ENCODE assay signal across 8 mouse cellular contexts in genomic region chr17:26932839-26933398, GRCm38 (mm10). TPM values are rescaled to one million over a fixed set of nuclear protein-coding genes. Genes with fewer than 3 reads are reported as not detected.
DNase-seq lines count a peak whose midpoint lies in the region; ATAC-seq and TF ChIP-seq lines count a peak whose summit lies in the region.

Phf1 (plus strand) TSS chr17:26933052.

- peak; percentile 23; the same call in 1 of the 2 replicates for TF ChIP-seq CTCF in kidney, postnatal 0 days (IDR thresholded peaks at IDR 0.05; ENCODE audit: low read depth)
- no peak for TF ChIP-seq CTCF in liver, adult 2 months (IDR thresholded peaks at IDR 0.05; ENCODE audit: low read depth, low read length)

- H3K9me3 ChIP-seq in heart, embryonic 13.5 days: no peaks in the 10 kb centered on the region
- no peaks in the 10 kb centered on the region for H3K9me3 ChIP-seq in kidney, postnatal 0 days (replicated peaks; ENCODE audit: low read length)

- H3K4me2 ChIP-seq in heart, embryonic 13.5 days: peak within 1 kb of the TSS; percentile 87
- H3K4me2 ChIP-seq in kidney, postnatal 0 days (ENCODE audit: low read length): peak within 1 kb of the TSS; percentile 97

- H3K4me1 ChIP-seq in heart, embryonic 13.5 days: peaks cover 28% of the 10 kb centered on the region
- H3K4me1 ChIP-seq in kidney, postnatal 0 days (replicated peaks; ENCODE audit: insufficient read depth, low read length): peaks cover 10% of the 10 kb centered on the region; the same call in 1 of the 2 replicates
- H3K4me1 ChIP-seq in liver, adult 2 months (ENCODE audit: control insufficient read depth, insufficient read depth, low read length): peaks cover 8% of the 10 kb centered on the region

- H3K27ac ChIP-seq in heart, embryonic 13.5 days (replicated peaks): peak within 1 kb of the TSS; percentile 87
- H3K27ac ChIP-seq in kidney, postnatal 0 days: peak within 1 kb of the TSS; percentile 80
- peak within 1 kb of the TSS; percentile 84 for H3K27ac ChIP-seq in liver, adult 2 months (replicated peaks; ENCODE audit: insufficient read depth, low read depth, low read length)

- no peaks in the 10 kb centered on the region for H3K27me3 ChIP-seq in heart, embryonic 13.5 days (replicated peaks)
- H3K27me3 ChIP-seq in kidney, postnatal 0 days (ENCODE audit: insufficient read depth, low read length): no peaks in the 10 kb centered on the region
- H3K27me3 ChIP-seq in liver, adult 2 months (ENCODE audit: control insufficient read depth, insufficient read depth, low read length): no peaks in the 10 kb centered on the region

- H3K36me3 ChIP-seq in heart, embryonic 13.5 days: peaks cover 74% of the 10 kb centered on the region
- H3K36me3 ChIP-seq in kidney, postnatal 0 days (ENCODE audit: insufficient read depth, low read length): peaks cover 14% of the 10 kb centered on the region
- no peaks in the 10 kb centered on the region for H3K36me3 ChIP-seq in liver, adult 2 months (ENCODE audit: control insufficient read depth, insufficient read depth, low read length)

- peaks cover 9% of the 10 kb centered on the region for H3K79me2 ChIP-seq in liver, adult 2 months (ENCODE audit: control insufficient read depth, insufficient read depth, low read length)

- ATAC-seq in heart, embryonic 13.5 days (ENCODE audit: extremely low read depth, insufficient number of reproducible peaks, low FRiP score, low TSS enrichment): peak; percentile 86
- ATAC-seq in kidney, postnatal 0 days (replicated peaks; ENCODE audit: low FRiP score, low read depth): peak; percentile 79
- peak; percentile 87 for ATAC-seq in monocyte, adult 5-6 weeks (replicated peaks; ENCODE audit: insufficient number of reproducible peaks, low FRiP score, low TSS enrichment, poor library complexity, severe bottlenecking)

- peak within 1 kb of the TSS; percentile 87 for H3K9ac ChIP-seq in heart, embryonic 13.5 days
- H3K9ac ChIP-seq in kidney, postnatal 0 days (ENCODE audit: low read depth, low read length): peak within 1 kb of the TSS; percentile 78
- H3K9ac ChIP-seq in liver, adult 2 months (ENCODE audit: low read depth, low read length): peak within 1 kb of the TSS; percentile 91

- H3K4me3 ChIP-seq in heart, embryonic 13.5 days: peak within 1 kb of the TSS; percentile 65
- H3K4me3 ChIP-seq in kidney, postnatal 0 days (replicated peaks; ENCODE audit: low read depth, low read length): peak within 1 kb of the TSS; percentile 82
- H3K4me3 ChIP-seq in liver, adult 2 months (ENCODE audit: insufficient read depth, low read depth, low read length): peak within 1 kb of the TSS; percentile 82

- under 1% methylated on average over 43 of the region's 43 CpGs for WGBS in heart, embryonic 13.5 days
- under 1% methylated on average over 27 of the region's 43 CpGs for WGBS in kidney, postnatal 0 days
- under 1% methylated on average over 41 of the region's 43 CpGs for WGBS in liver, adult 2 months

- peak; percentile 83 for TF ChIP-seq POLR2A in liver, adult 2 months (IDR thresholded peaks at IDR 0.05; ENCODE audit: extremely low read depth, insufficient read depth, low read length)

- peak; percentile 98 for DNase-seq in CD4-positive, CD25-positive, alpha-beta regulatory T cell, adult 2 months (ENCODE audit: low read depth, low spot score)
- peak; percentile 86 for DNase-seq in c-Kit-negative CD71-positive TER-119-positive erythroid progenitor cells, embryonic 14.5 days (ENCODE audit: low read depth, low spot score)
- DNase-seq in fibroblast of lung, adult 2 months (ENCODE audit: low read depth): peak; percentile 72
- DNase-seq in kidney, postnatal 0 days (ENCODE audit: low spot score): peak; percentile 96
- DNase-seq in liver, adult 2 months (ENCODE audit: extremely low read depth, low read depth, low spot score): peak; percentile 79
- DNase-seq in spleen, postnatal 36 days (ENCODE audit: low spot score in 2 of 2): peak; percentile 97

RNA-seq across cellular contexts. Expression of gene Phf1, which starts in this region (rescaled TPM):
- polyA plus RNA-seq in heart, embryonic 13.5 days (2015; fragmentation: Nextera tagmentation; extraction: Ambion mirVana): 8.4 and 9.2 TPM in 2 replicates
- 8.8 and 9.8 TPM in 2 replicates for polyA plus RNA-seq in kidney, postnatal 0 days (2015; fragmentation: Nextera tagmentation; extraction: Ambion mirVana)
- 4.2 and 5.6 TPM in 2 replicates for total RNA-seq in liver, adult 2 months (2014; rRNA removed)
- 22.0 and 35.0 TPM in 2 replicates for polyA plus RNA-seq in liver, adult 2 months (2012; rRNA removed)
- 26.2 to 57.6 TPM (median 30.0 TPM) in 3 replicates for total RNA-seq in monocyte, adult 5-6 weeks (2017)

Comparison
In these comparisons a context has a peak if more than half of its experiments do, and no peak if none do; other contexts are left out.
1. Peak in every context shown above with its lines: DNase-seq, ATAC-seq, H3K4me3 ChIP-seq and H3K27ac ChIP-seq.